Mouse (Mus musculus) forebrain, postnatal 0 days (tissue): ENCODE measurements around the gene Best1. TPM values are rescaled to one million over a fixed set of nuclear protein-coding genes. Genes with fewer than 3 reads are reported as not detected.

Experiments used
- ATAC-seq: fragments of 200-750 bp; cut with Nextera tagmentation; 2 replicates; pipeline ENCODE4 v1.8.0; 2017; ENCODE audit warnings: mild to moderate bottlenecking, moderate library complexity
- DNase-seq: peaks from one replicate; pipeline ENCODE4 v3.0.0-alpha.2; 2015
- H3K27ac ChIP-seq: fragments of 300-500 bp; sonication (generic); 2 replicates; pipeline ENCODE4 v1.5.1; 2014; ENCODE audit warnings: low read depth, mild to moderate bottlenecking, antibody characterized with exemption, low read length, moderate library complexity, mixed read lengths
- H3K27me3 ChIP-seq: fragments of 300-500 bp; sonication (generic); 2 replicates; pipeline ENCODE4 v1.6.1; 2014; ENCODE audit warnings: mild to moderate bottlenecking, low read length, mixed read lengths; ENCODE audit not compliant: insufficient read depth
- H3K36me3 ChIP-seq: fragments of 300-500 bp; sonication (generic); 2 replicates; pipeline ENCODE4 v1.6.1; 2014; ENCODE audit warnings: mild to moderate bottlenecking, moderate library complexity; ENCODE audit not compliant: insufficient read depth
- H3K4me1 ChIP-seq: fragments of 300-500 bp; sonication (generic); 2 replicates; pipeline ENCODE4 v1.6.1; 2014; ENCODE audit warnings: antibody characterized with exemption; ENCODE audit not compliant: insufficient read depth
- H3K4me2 ChIP-seq: fragments of 300-500 bp; sonication (generic); 2 replicates; pipeline ENCODE4 v1.6.1; 2014; ENCODE audit warnings: low read depth, mild to moderate bottlenecking, moderate library complexity
- H3K4me3 ChIP-seq: fragments of 300-500 bp; sonication (generic); 2 replicates; pipeline ENCODE4 v1.5.1; 2014; ENCODE audit warnings: low read depth, low read length, mixed read lengths
- H3K9ac ChIP-seq: fragments of 300-500 bp; sonication (generic); 2 replicates; pipeline ENCODE4 v1.6.1; 2014; ENCODE audit warnings: mild to moderate bottlenecking
- H3K9me3 ChIP-seq: fragments of 300-500 bp; sonication (generic); 2 replicates; pipeline ENCODE4 v1.6.1; 2016; ENCODE audit warnings: low read length
- CTCF ChIP-seq: sonication (generic); IDR thresholded peaks from 2 replicates; pipeline ENCODE4 v1.5.1; 2016; ENCODE audit warnings: antibody characterized with exemption, control low read depth, low read depth
- WGBS: fragments of 180-500 bp; shearing (Covaris S2); extraction: QIAGEN DNeasy Blood & Tissue Kit; methylation state at CpG from one replicate; pipeline ENCODE4 v1.1.7; 2014; 5-methylcytosine and 5-hydroxymethylcytosine counted together
- polyA plus RNA-seq: library from polyadenylated mRNA; unstranded; fragments of >200 nt; fragmentation: Nextera tagmentation; extraction: Ambion mirVana; gene quantifications from 2 replicates; pipeline ENCODE4 v1.2.1, GENCODE M21; 2015
- total RNA-seq: library from RNA; depleted of rRNA; stranded (reverse); fragments of >200 nt; gene quantifications from 2 replicates; pipeline ENCODE4 v1.2.3, GENCODE M21; 2014

Gene Best1
- total and polyA plus RNA-seq, 2 experiments from 2014 or later, result 1.6 to 3.6 TPM

DNA sequence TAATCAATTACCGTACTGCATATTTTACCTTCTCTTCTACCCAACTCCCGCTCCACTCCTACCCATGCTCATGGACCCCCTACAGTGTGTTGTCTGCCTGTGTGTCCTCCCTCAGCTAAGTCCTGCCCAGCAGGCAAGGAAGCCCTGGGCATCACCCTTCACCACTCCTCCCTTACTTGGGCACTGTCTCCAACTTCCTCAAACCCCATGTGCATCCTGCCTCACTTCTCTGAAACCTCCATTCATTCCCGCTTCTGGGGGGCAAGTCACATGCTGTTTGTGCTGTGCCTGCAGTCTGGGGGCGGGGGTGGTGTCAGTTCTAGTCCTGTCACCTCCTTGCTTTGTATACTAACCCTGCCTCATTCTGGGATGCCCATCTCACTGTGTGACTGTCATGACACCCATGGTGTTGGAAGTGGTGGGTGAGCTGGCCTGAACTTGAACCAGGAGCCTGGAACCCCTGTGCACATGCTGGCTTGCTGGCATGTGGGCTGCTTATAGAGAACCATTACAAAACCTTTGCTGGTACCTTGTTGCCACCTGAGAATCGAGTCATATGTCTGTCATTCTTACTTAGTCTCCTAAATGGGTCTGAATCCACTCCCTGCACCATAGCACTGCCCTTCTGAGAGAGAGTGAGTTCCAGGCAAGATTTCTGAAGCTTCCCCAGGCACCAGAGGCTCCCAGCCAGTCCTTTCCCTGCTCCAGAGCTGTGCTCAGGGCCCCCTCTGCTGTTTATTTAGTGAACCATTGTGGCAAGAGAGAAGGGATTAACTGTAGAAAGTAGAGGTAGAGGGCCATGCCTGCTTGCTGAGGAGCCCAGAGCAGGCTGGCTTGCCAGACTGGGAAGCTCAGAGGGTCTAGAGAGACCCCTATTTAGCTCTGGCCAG is 21.2 kb upstream of the Best1 start:
- H3K27me3 ChIP-seq, result no peaks in the 10 kb centered on the region
- 68% methylated on average over 5 of the region's 5 CpGs for WGBS
- no peaks in the 10 kb centered on the region for H3K9me3 ChIP-seq
- H3K27ac ChIP-seq, result no peak overlapping the region
- no peak overlapping the region for H3K4me2 ChIP-seq
- no peak overlapping the region for H3K9ac ChIP-seq
- 0 out of 2 replicates have a peak, but pooled peaks cover 4% of the 10 kb centered on the region for H3K36me3 ChIP-seq
- peak; percentile 65 for TF ChIP-seq CTCF
- H3K4me1 ChIP-seq, result peaks cover 5% of the 10 kb centered on the region; the same call in 1 of the 2 replicates
- ATAC-seq (peak; percentile 56), DNase-seq (peak; percentile 69)
- H3K4me3 ChIP-seq, result no peak overlapping the region

DNA sequence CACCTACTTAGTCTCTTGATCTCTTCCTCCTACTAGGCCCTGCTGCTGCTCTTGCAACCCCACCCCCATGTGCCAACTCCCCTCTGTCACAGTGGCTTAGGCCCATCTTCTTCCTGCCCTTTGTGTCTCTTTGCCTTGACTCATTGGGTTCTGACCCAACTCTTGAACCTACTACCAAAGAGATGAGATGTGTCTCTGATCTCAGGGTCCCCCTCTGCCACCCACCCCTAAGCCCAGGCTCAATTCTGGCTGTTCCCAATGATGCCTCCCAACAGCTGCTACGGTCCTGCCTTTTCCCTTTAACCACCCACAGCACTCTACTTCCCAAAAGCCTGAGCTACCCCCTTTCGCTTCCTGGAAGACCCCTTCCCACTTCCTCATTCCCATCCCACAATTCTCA is 20.5 kb upstream of the Best1 start:
- no peak for ATAC-seq
- H3K4me1 ChIP-seq, result peaks cover 5% of the 10 kb centered on the region; the same call in 1 of the 2 replicates
- TF ChIP-seq CTCF, result no peak
- DNase-seq, result no peak
- H3K9me3 ChIP-seq, result no peaks in the 10 kb centered on the region
- 88% methylated on average over 2 of the region's 2 CpGs for WGBS
- H3K4me2 ChIP-seq, result no peak overlapping the region
- no peak overlapping the region for H3K4me3 ChIP-seq
- no peaks in the 10 kb centered on the region for H3K27me3 ChIP-seq
- H3K36me3 ChIP-seq, result no peaks in the 10 kb centered on the region
- H3K9ac ChIP-seq, result no peak overlapping the region
- H3K27ac ChIP-seq, result no peak overlapping the region

- TF ChIP-seq CTCF, result no peak
- no peak for DNase-seq
- Histone ChIP-seq H3K27ac (no peak overlapping the region), H3K4me2 (peak overlapping the region; percentile 94), H3K36me3 (no peaks in the 10 kb centered on the region), H3K4me3 (peak overlapping the region; percentile 56), H3K9me3 (no peaks in the 10 kb centered on the region), H3K9ac (no peak overlapping the region), H3K4me1 (peaks cover 5% of the 10 kb centered on the region; the same call in 1 of the 2 replicates), H3K27me3 (no peaks in the 10 kb centered on the region)
- ATAC-seq, result no peak
- 81% methylated on average over 4 of the region's 4 CpGs for WGBS
These were observed 17.9 kb upstream of the Best1 start for GRCm38 (mm10) chr19:10019214-10019760.

- no peaks in the 10 kb centered on the region for H3K27me3 ChIP-seq
- H3K4me2 ChIP-seq, result peak overlapping the region; percentile 94
- no peaks in the 10 kb centered on the region for H3K36me3 ChIP-seq
- ATAC-seq (peak; percentile 40; the same call in 1 of the 2 replicates), DNase-seq (no peak)
- peaks cover 5% of the 10 kb centered on the region; the same call in 1 of the 2 replicates for H3K4me1 ChIP-seq
- peak overlapping the region; percentile 62 for H3K9ac ChIP-seq
- peak overlapping the region; percentile 56 for H3K4me3 ChIP-seq
- no peaks in the 10 kb centered on the region for H3K9me3 ChIP-seq
- WGBS, result 2% methylated on average over 3 of the region's 3 CpGs
- no peak for TF ChIP-seq CTCF
- no peak overlapping the region for H3K27ac ChIP-seq
These were observed 17.0 kb upstream of the Best1 start for GRCm38 (mm10) chr19:10018527-10018818.

DNA sequence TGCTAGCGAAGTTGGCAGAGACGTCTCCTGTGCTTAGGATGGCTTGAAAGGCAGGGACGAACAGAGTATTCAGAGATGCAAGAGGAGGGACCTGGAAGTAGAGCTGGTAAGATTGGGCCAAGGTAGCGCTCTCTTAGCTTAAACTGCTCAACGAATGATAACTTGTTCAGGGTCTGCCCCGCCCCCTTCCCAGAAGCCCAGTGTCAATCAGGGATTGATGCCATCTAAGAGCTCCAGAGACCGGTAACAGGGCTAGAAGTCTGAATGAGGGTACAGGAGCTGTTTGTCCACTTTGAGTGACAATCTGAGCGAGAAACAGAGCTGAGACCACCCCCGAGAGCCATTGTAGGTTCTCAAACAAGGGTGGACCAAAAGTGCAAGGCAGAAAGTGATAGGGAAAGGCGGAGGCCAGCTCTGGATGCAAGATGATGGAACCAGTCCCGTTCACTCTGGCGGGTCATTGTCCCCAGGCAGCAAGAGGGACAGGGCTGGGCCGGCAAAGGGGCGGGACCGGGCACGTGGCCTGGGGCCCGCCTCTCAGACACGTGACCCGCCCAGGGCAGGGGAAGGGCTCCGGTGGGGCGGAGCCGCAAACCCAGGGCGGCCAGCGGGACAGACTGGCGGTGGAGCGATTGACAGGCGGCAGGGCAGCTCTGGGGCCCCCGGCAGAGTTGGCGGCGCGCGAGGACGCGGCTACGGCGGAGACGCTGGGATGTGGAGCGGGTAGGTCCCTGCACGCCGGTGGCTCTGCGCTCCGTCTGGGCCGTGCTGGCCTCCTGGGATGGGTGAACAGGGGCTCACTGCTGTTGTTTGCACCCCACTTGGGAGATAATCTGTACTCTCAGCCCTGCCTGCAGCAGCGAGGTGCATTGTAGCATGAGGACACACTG is 16.4 kb upstream of the Best1 start:
- WGBS, result 4% methylated on average over 44 of the region's 44 CpGs
- H3K27ac ChIP-seq, result no peak overlapping the region; the same call in 1 of the 2 replicates
- no peaks in the 10 kb centered on the region for H3K27me3 ChIP-seq
- peak overlapping the region; percentile 62 for H3K9ac ChIP-seq
- no peaks in the 10 kb centered on the region for H3K9me3 ChIP-seq
- no peak for TF ChIP-seq CTCF
- ATAC-seq (peak; percentile 94), DNase-seq (peak; percentile 75)
- H3K36me3 ChIP-seq, result no peaks in the 10 kb centered on the region
- H3K4me3 ChIP-seq, result peak overlapping the region; percentile 56
- H3K4me2 ChIP-seq, result peak overlapping the region; percentile 94
- peaks cover 5% of the 10 kb centered on the region; the same call in 1 of the 2 replicates for H3K4me1 ChIP-seq

- H3K9ac ChIP-seq, result no peak overlapping the region
- ATAC-seq, result no peak
- no peak for DNase-seq
- H3K4me2 ChIP-seq, result no peak overlapping the region
- H3K27me3 ChIP-seq, result no peaks in the 10 kb centered on the region
- 92% methylated on average over 4 of the region's 4 CpGs for WGBS
- no peaks in the 10 kb centered on the region for H3K36me3 ChIP-seq
- TF ChIP-seq CTCF, result no peak
- H3K9me3 ChIP-seq, result no peaks in the 10 kb centered on the region
- no peak overlapping the region for H3K4me3 ChIP-seq
- peaks cover 5% of the 10 kb centered on the region; the same call in 1 of the 2 replicates for H3K4me1 ChIP-seq
- no peak overlapping the region for H3K27ac ChIP-seq
These were observed 14.7 kb upstream of the Best1 start for GRCm38 (mm10) chr19:10016151-10016550.
